Mouse (Mus musculus): ENCODE results near the gene Rai1. TPM values are rescaled to one million over a fixed set of nuclear protein-coding genes. Genes with fewer than 3 reads are reported as not detected.

Gene Rai1
- total and polyA plus RNA-seq, 3 experiments: 6.6 to 22.6 (median 15.4) TPM

DNA sequence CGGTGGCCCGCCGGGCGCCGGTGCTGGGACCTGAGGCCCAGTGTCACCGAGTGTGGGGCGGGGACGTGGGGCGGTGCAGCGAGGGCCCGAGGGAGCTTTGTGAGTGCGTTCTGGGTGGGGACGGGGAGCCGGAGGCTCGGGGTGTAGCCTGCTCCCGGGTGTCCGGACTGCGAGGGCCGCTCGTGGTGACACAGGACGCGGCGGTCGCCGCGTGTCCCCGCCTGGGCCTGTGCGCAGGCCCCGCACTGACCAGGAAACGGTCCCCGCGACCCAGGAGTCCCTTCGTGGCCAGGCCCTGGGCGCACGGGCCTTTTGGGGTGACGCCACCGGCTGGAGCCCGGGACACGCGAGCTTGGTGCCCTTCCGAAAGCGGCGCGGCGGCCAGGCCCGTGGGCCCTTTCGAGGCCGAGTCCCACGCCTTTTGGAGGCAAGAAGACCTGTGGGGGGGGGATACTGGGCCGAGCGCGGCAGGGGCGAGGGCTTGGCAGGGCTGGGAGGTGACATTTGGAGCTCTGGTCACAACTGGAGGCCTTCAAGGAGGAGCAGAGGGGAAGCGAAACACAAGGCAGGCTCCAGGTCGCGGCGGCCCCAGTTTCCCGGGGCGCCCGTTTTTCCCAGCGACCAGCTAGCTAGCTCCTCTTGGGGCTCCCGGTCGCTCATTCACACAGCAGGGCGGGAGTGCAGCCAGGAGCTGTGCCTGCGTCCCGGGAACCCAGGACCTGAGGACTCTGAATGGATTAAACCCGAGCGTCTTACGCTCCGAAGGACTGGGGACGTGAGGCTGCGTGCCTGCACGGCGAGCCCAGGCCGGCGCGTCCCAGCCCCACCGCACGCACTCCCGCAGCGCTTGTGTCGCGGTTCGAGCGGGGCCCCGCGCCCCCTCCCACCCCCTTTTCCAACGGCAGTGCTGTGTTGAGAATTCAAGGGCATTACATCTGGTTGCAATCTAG, 1.1 kb downstream of the Rai1 start (continued):
- peak; percentile 58; the same call in 1 of the 2 replicates for TF ChIP-seq ZMIZ1 (IDR thresholded peaks at IDR 0.05; ENCODE audit: low read depth, low read length)

DNA sequence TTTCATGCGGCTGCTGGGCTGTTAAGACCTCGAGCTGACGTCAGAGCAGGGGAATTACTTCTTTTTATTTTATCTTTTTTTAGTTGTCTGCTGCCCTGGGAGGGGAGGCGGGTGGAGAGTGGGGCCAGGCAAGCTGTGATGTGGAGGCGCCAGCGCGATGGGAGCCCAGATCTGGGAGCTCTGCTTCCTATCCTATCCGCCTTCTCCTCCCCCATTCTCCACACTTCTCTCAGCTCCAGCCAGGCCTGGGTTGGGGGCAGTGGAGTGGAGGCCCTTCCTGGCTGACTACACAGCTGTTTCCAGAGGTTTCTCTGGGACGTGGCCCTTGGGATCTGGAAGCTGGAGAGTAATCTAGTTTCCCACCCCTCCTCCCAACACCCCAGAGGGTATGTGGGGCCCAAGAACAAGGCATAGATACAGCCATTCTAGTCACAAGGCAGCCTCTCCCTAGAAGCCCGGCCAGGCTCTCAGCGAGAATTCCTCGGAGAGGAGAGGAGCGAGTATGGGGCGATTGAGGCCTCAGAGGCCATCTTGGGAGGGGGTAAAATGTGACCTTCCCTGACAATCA, 1.8 kb downstream of the Rai1 start:
- in situ Hi-C loops (cut with MboI; ENCODE audit: low pct_ligation_motif_present, low pct_unique_long_range_greater_than_20kb, low sequenced_read_pairs) (loop anchor here (5.0 kb wide), 1 partner anchor 81 kb away; no protein-coding TSS in a partner anchor), dilution Hi-C loops (cut with MboI; ENCODE audit: extremely low pct_ligation_motif_present, extremely low pct_unique_long_range_greater_than_20kb, low sequenced_read_pairs) (no loop called here)
- Histone ChIP-seq H3K79me2 (replicated peaks; ENCODE audit: control insufficient read depth, extremely low read depth, insufficient read depth, poor library complexity, severe bottlenecking) (peaks cover 37% of the 10 kb centered on the region), H3K4me3 (replicated peaks in 1 of 3; ENCODE audit: low read depth in 2 of 3, low read length in 2 of 3, poor library complexity in 1 of 3) (peak overlapping the region; percentile 83 to 86 (median 84)), H3K4me2 (ENCODE audit: insufficient read depth, low read depth, poor library complexity, severe bottlenecking) (peak overlapping the region; percentile 53), H3K27me3 (replicated peaks) (no peaks in the 10 kb centered on the region), H3K9ac (ENCODE audit: insufficient read depth, low read depth) (peak overlapping the region; percentile 87), H3K4me1 (ENCODE audit: control insufficient read depth in 1 of 2, insufficient read depth in 2 of 2) (peaks cover 34 to 61% of the 10 kb centered on the region in 2 experiments), H3K9me3 (replicated peaks; ENCODE audit: low read length) (no peaks in the 10 kb centered on the region), H3K36me3 (replicated peaks in 1 of 2; ENCODE audit: control insufficient read depth in 1 of 2, insufficient read depth in 1 of 2, low read length in 1 of 2) (peaks cover 0 to 10% of the 10 kb centered on the region in 2 experiments), H3K27ac (ENCODE audit: insufficient read depth, low read depth) (peak overlapping the region; percentile 57)
- no peak for DNase-seq (ENCODE audit: extremely low read depth)
- 0 out of 2 replicates have a peak, but pooled peaks have one; percentile 26 for TF ChIP-seq CHD2 (IDR thresholded peaks at IDR 0.05; ENCODE audit: low read length)
- no peak; the same call in 1 of the 2 replicates for TF ChIP-seq ETS1 (conservative IDR thresholded peaks at IDR 0.05; ENCODE audit: low read depth, low read length)

DNA sequence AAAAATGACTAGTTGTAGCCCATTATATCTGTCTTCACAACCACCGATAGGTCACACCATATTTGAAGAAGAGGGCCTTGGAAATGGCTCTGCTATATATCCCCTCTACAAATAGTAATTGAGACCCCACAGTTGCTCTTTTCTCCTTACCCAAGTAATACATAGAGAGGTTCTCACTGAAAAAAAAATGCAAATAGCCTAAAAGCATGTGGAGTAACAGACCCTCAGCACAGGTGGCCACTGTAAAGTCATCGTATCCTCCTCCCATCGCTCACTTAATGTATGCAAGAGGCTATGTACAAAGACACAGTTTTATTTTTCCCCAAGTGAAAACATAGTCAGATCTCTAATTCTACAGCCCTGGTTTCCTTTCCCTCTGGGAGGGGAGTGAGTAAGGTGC, 2.6 kb downstream of the Rai1 start:
- no peaks in the 10 kb centered on the region for H3K27me3 ChIP-seq (replicated peaks)
- peak overlapping the region; percentile 43; the same call in 1 of the 2 replicates for H3K27ac ChIP-seq (ENCODE audit: insufficient read depth, low read depth)
- H3K4me1 ChIP-seq (ENCODE audit: control insufficient read depth in 1 of 2, insufficient read depth in 2 of 2): peaks cover 35 to 62% of the 10 kb centered on the region in 2 experiments
- H3K4me3 ChIP-seq (replicated peaks in 1 of 3; ENCODE audit: low read depth in 2 of 3, low read length in 2 of 3, poor library complexity in 1 of 3): peak overlapping the region in 1 of 3 experiments; percentile 7
- peaks cover 0 to 14% of the 10 kb centered on the region in 2 experiments for H3K36me3 ChIP-seq (replicated peaks in 1 of 2; ENCODE audit: control insufficient read depth in 1 of 2, insufficient read depth in 1 of 2, low read length in 1 of 2)
- TF ChIP-seq E2F4 (IDR thresholded peaks at IDR 0.05; ENCODE audit: insufficient replicate concordance, low read depth, low read length) (no peak), POLR2A (IDR thresholded peaks at IDR 0.05; ENCODE audit: low read depth, low read length) (no peak), RAD21 (IDR thresholded peaks at IDR 0.05; ENCODE audit: low read depth, low read length) (no peak), TCF12 (IDR thresholded peaks at IDR 0.05; ENCODE audit: low read depth, low read length) (0 out of 2 replicates have a peak, but pooled peaks have one; percentile 18), MYC (IDR thresholded peaks at IDR 0.05; ENCODE audit: low read depth, low read length) (peak; percentile 54; the same call in 1 of the 2 replicates), SMC3 (IDR thresholded peaks at IDR 0.05; ENCODE audit: low read depth, low read length) (no peak), CHD1 (IDR thresholded peaks at IDR 0.05; ENCODE audit: low read depth, low read length) (no peak), USF2 (conservative IDR thresholded peaks at IDR 0.05; ENCODE audit: low read depth, low read length) (no peak), EP300 (IDR thresholded peaks at IDR 0.05; ENCODE audit: low read length) (0 out of 2 replicates have a peak, but pooled peaks have one; percentile 3), ZNF384 (IDR thresholded peaks at IDR 0.05; ENCODE audit: low read depth, low read length) (peak; percentile 60; the same call in 1 of the 2 replicates), SIN3A (IDR thresholded peaks at IDR 0.05; ENCODE audit: low read length) (no peak), KAT2A (IDR thresholded peaks at IDR 0.05; ENCODE audit: insufficient replicate concordance, low read length) (no peak), NELFE (IDR thresholded peaks at IDR 0.05; ENCODE audit: low read depth, low read length) (no peak)
- dilution Hi-C loops (cut with MboI; ENCODE audit: extremely low pct_ligation_motif_present, extremely low pct_unique_long_range_greater_than_20kb, low sequenced_read_pairs) (no loop called here), in situ Hi-C loops (cut with MboI; ENCODE audit: low pct_ligation_motif_present, low pct_unique_long_range_greater_than_20kb, low sequenced_read_pairs) (loop anchor here (5.0 kb wide), 1 partner anchor 80 kb away; no protein-coding TSS in a partner anchor)
- peak; percentile 50 for DNase-seq (ENCODE audit: extremely low read depth)
- H3K79me2 ChIP-seq (replicated peaks; ENCODE audit: control insufficient read depth, extremely low read depth, insufficient read depth, poor library complexity, severe bottlenecking): peaks cover 43% of the 10 kb centered on the region
- no peaks in the 10 kb centered on the region for H3K9me3 ChIP-seq (replicated peaks; ENCODE audit: low read length)
- peak overlapping the region; percentile 53 for H3K4me2 ChIP-seq (ENCODE audit: insufficient read depth, low read depth, poor library complexity, severe bottlenecking)
- peak overlapping the region; percentile 87; the same call in 1 of the 2 replicates for H3K9ac ChIP-seq (ENCODE audit: insufficient read depth, low read depth)

Measured in CH12.LX (cell line).